Mouse (Mus musculus) adrenal gland, adult 8-10 months (tissue): ENCODE results near the gene Gm27027. TPM values are rescaled to one million over a fixed set of nuclear protein-coding genes. Genes with fewer than 3 reads are reported as not detected.

Experiments
- DNase-seq: peaks from one replicate; pipeline ENCODE4 v3.0.0; 2022
- total RNA-seq, 4 experiments: library from RNA; stranded (reverse); gene quantifications; 2 replicates each; pipeline ENCODE4 v1.2.4; 2022

The Gm27027 gene
- total RNA-seq, 4 experiments from 2014 or later = 0.80 TPM; not detected in 3

DNA sequence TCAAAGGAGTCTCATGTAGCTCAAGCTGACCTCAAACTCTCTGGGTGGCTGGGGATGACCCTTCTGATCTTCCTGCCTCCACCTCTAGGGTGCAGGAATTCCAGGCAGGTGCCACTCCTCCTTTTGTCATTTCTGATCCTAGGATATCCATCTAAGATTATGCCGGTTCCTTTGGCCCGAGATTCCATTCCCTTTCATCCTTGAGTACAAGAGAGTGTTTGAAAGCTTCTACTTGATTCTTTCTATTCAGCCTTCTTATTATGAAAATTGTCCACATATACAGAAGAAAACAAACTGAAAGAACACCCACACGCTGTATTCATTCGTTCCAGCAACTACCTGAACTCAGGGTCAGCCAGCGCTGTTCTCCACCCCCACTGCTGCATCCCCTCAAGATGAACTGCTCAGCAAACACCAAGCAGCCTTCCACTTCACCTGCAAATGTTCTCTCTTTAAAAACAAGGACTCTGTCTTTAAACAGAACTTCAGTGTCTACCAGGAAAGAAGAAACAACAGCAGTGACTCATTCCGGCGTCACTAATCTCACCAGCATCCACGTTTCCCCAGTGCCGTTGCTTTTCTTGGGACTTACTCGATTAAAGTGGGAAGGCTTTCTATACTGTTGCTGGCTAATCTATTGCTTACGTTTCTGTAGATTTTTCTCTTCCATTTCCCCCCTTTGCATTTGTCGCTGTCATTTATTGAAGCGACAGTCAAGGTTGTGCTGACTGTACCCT, 68.3 kb downstream of the Gm27027 start:
- no peak for DNase-seq

DNA sequence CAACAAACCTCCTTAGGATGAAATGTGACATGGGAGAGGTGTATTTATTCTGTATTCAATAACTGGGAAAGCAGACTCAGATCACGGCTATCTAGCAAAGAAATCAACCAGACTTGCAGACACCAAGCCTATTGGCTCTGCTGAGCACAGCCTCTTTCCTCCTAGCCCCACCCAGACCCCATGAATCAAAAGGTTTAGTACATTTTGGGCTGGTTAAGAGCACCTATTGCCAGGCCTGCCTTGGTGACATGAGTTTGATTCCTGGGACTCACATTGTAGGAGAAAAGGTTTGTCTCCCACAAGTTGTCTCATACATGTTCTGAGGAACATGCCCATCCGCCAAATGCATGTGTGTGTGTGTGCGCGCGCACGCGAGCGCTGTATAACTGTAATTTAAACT, 70.0 kb downstream of the Gm27027 start:
- no peak for DNase-seq

DNA sequence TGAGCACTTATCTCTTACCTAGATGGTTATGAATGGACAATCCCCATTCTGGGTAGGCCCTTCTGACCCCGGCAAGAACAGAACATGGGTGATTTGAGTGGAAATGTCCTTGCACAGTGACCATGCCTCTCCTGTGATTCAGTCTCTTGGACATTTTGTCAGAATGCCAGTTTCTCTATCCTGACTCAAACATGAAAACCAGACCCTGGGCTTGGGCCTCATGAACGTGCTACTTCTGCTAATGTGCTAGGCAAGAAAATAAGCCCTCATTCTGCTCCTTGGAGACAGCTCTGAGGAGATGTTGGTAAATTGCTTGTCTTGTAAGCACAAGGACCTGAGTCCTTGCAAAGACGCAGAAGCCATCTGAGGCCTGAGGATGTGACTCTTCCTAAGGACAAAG, 77.1 kb downstream of the Gm27027 start:
- no peak for DNase-seq

DNA sequence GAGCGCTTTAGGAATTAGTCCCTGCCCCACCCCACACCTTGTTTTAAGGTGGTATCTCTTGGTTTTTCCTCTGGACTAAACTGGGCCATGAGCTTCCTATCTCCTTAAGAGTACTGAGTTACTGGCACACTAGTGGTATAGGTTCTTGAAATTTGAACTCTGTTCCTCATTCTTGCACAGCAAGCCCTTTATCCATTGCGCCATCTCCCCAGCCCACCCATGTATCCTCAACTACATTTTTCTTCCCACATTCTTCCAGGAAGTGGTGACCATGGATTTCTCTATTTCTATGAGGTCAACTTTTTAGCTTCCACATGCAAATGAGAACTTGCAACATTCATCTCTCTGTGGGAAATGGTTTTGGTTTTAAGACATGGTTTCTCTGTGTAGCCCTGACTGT, 82.6 kb downstream of the Gm27027 start:
- no peak for DNase-seq

DNA sequence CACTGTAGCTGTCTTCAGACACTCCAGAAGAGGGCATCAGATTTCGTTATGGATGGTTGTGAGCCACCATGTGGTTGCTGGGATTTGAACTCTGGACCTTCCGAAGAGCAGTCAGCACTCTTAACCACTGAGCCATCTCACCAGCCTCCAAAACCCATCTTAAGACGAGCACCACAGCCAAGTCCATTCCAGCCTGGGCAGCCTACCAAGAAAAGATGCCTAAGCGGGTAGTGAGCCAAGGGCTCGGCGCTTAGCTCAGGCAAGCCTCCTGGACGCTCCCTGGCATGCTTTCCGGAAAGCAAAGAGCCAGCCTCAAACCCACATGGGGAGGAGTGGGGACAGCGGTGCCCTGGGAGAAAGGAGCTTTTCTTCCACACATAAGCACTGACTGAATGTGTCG, 84.2 kb downstream of the Gm27027 start:
- no peak for DNase-seq

DNA sequence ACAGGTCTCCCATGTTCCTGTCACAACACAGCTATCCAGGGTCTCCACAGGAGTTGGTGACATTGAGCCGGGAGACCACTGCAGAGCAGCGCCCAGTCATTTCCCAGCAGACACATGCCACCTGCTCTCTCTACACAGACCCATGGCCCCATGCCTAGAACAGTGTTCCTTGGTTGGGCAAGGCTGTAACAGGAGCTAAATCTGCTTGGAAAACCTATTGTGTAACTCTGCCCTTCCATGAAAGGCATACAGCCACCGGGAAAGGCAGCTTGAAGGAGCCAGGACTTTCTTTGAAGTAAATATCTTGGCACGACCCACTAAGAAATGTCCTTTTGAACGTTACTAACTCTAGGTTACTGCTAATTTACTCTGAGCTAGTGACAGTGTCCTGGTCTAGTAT, 86.4 kb downstream of the Gm27027 start:
- no peak for DNase-seq

DNA sequence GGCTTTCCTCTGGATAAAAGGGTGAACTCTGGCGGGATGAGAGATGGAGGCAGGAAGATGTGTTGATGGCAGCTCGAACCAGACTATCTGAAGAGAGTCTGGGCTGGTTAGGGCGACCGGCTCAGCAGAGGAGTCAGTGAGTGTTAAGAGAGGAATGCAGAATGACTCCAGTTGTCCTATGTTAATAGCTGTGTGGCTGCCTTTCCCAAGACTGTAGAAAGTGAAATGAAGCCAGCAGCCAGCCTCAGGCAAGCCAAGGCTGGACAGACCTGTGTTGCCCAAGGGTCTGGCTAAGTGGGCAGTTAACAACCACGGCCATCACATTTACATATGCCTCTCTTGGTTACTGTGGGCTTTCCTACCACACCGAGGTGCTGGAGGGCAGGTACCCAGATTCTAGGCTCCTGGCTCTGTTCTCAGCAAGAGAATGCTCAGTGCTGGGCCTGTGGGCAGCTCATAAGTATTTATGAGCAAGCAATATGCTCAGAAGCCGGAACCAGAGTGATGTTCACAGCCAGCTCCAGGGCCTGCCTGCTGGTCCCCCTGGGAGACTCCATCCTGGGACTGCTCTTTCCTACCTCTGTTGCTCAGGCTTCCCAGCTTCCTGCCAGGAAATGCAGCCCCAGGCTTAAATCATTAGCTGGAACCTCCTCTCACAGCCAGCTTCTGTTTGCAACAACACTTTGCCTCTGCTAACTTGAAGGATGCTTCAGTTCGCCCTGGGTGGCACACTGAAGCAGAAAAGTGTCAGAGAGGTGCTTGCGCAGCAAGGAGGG, 88.4 kb downstream of the Gm27027 start:
- no peak for DNase-seq

Other genes starting within 250 kb of the Gm27027 start
- 100 to 1,000 TPM in 3 of 4 experiments, 10 to 100 TPM in 1; 98.9 to 144 (median 104) TPM for gene Ext2, start 173.8 kb downstream of the Gm27027 start, total RNA-seq
- 10 to 100 TPM; 11.8 to 20.3 (median 15.2) TPM for gene Accs, start 146.4 kb downstream of the Gm27027 start, total RNA-seq
- gene Accsl, start 127.2 kb downstream of the Gm27027 start, total RNA-seq = under 1 TPM in 3 of 4 experiments, not detected in 1; 0.25 to 0.49 (median 0.38) TPM
- 10 to 100 TPM; 22.6 to 32.3 (median 30.3) TPM for gene Gm13889, start 39.2 kb downstream of the Gm27027 start, total RNA-seq
- 10 to 100 TPM; 29.9 to 57.4 (median 46.2) TPM for gene Alkbh3, start 14.5 kb upstream of the Gm27027 start, total RNA-seq
- gene Hsd17b12, start 161.6 kb upstream of the Gm27027 start, total RNA-seq = 100 to 1,000 TPM; 138 to 202 (median 172) TPM